Mouse (Mus musculus) gonadal fat pad, adult 2 months (tissue): ENCODE results near the gene Pcnx3. TPM values are rescaled to one million over a fixed set of nuclear protein-coding genes. Genes with fewer than 3 reads are reported as not detected.

Experiments used
- DNase-seq: peaks from one replicate; pipeline ENCODE4 v3.0.0-alpha.2; 2012; ENCODE audit warnings: low read depth
- polyA plus RNA-seq: library from polyadenylated mRNA; depleted of rRNA; stranded (reverse); fragments of >200 nt; gene quantifications from 2 replicates; pipeline ENCODE4 v1.2.3, GENCODE M21; 2012; rRNA removed

The Pcnx3 gene
- 80.2 and 87.4 TPM in 2 replicates for polyA plus RNA-seq

- peak; percentile 96 for DNase-seq
Measured at GRCm38 (mm10) chr19:5688200-5689087, at the start of gene Pcnx3, which contains the start of gene Map3k11. Gene Pcnx3 (minus strand): TSS chr19:5688908. Gene Map3k11 (plus strand): TSS chr19:5688742.

GRCm38 (mm10) chr19:5734325-5734724 is 45.6 kb upstream of the Pcnx3 start:
- no peak for DNase-seq

- DNase-seq = no peak
Measured at GRCm38 (mm10) chr19:5731264-5731978, 42.7 kb upstream of the Pcnx3 start.

- DNase-seq = no peak
Measured at GRCm38 (mm10) chr19:5730314-5731186, 41.8 kb upstream of the Pcnx3 start.

GRCm38 (mm10) chr19:5729444-5729815 is 40.7 kb upstream of the Pcnx3 start, which contains the start of gene Fam89b:
Gene Fam89b (minus strand): TSS chr19:5729653.
- no peak for DNase-seq

GRCm38 (mm10) chr19:5728631-5729443 is 40.1 kb upstream of the Pcnx3 start:
- DNase-seq = no peak

- DNase-seq = no peak
Measured at GRCm38 (mm10) chr19:5727701-5728100, 39.0 kb upstream of the Pcnx3 start.

- DNase-seq = no peak
Measured at GRCm38 (mm10) chr19:5726961-5727578, 38.4 kb upstream of the Pcnx3 start.

- no peak for DNase-seq
Measured at GRCm38 (mm10) chr19:5725767-5726515, 37.2 kb upstream of the Pcnx3 start, which contains the start of gene Ehbp1l1. Gene Ehbp1l1 (minus strand): TSS chr19:5726317.

GRCm38 (mm10) chr19:5725029-5725707 is 36.5 kb upstream of the Pcnx3 start:
- no peak for DNase-seq

GRCm38 (mm10) chr19:5724549-5724941 is 35.8 kb upstream of the Pcnx3 start:
- DNase-seq = no peak

- DNase-seq = no peak
Measured at GRCm38 (mm10) chr19:5723934-5724548, 35.3 kb upstream of the Pcnx3 start.

- DNase-seq = no peak
Measured at GRCm38 (mm10) chr19:5722848-5723425, 34.2 kb upstream of the Pcnx3 start.

GRCm38 (mm10) chr19:5721233-5721632 is 32.5 kb upstream of the Pcnx3 start:
- DNase-seq = no peak

- no peak for DNase-seq
Measured at GRCm38 (mm10) chr19:5716955-5717354, 28.2 kb upstream of the Pcnx3 start.

- DNase-seq = no peak
Measured at GRCm38 (mm10) chr19:5715793-5716688, 27.3 kb upstream of the Pcnx3 start.

- no peak for DNase-seq
Measured at GRCm38 (mm10) chr19:5713730-5714129, 25.0 kb upstream of the Pcnx3 start.
